Mouse (Mus musculus): Measurements from ENCODE around the gene Shld1. TPM values are rescaled to one million over a fixed set of nuclear protein-coding genes. Genes with fewer than 3 reads are reported as not detected.

The Shld1 gene
- polyA plus RNA-seq, 1 experiment from 2014 or later = 14.1 TPM

- Histone ChIP-seq H3K4me1 (replicated peaks; ENCODE audit: control insufficient read depth, insufficient read depth, low read length) (no peaks in the 10 kb centered on the region), H3K9ac (ENCODE audit: low read depth, low read length) (no peak overlapping the region), H3K27me3 (replicated peaks; ENCODE audit: control insufficient read depth, insufficient read depth, low read length) (no peaks in the 10 kb centered on the region), H3K4me2 (no peak overlapping the region), H3K27ac (ENCODE audit: low read depth, low read length) (no peak overlapping the region), H3K4me3 (ENCODE audit: low read depth, low read length) (no peak overlapping the region), H3K9me3 (ENCODE audit: control insufficient read depth, low read length) (no peaks in the 10 kb centered on the region), H3K36me3 (ENCODE audit: control insufficient read depth, insufficient read depth, low read length) (no peaks in the 10 kb centered on the region)
- DNase-seq (ENCODE audit: low spot score) = no peak
- no peak for ATAC-seq (replicated peaks; ENCODE audit: low FRiP score)
- 68% methylated on average over 10 of the region's 10 CpGs for WGBS
Observed at GRCm38 (mm10) chr2:132652476-132652875, 34.3 kb upstream of the Shld1 start.

GRCm38 (mm10) chr2:132654834-132655495, 31.8 kb upstream of the Shld1 start:
- no peak overlapping the region for H3K27ac ChIP-seq (ENCODE audit: low read depth, low read length)
- 77% methylated on average over 6 of the region's 6 CpGs for WGBS
- no peak for ATAC-seq (replicated peaks; ENCODE audit: low FRiP score)
- H3K9me3 ChIP-seq (ENCODE audit: control insufficient read depth, low read length) = no peaks in the 10 kb centered on the region
- no peak overlapping the region for H3K4me2 ChIP-seq
- no peak for DNase-seq (ENCODE audit: low spot score)
- no peak overlapping the region for H3K4me3 ChIP-seq (ENCODE audit: low read depth, low read length)
- no peaks in the 10 kb centered on the region for H3K36me3 ChIP-seq (ENCODE audit: control insufficient read depth, insufficient read depth, low read length)
- no peaks in the 10 kb centered on the region for H3K27me3 ChIP-seq (replicated peaks; ENCODE audit: control insufficient read depth, insufficient read depth, low read length)
- no peak overlapping the region for H3K9ac ChIP-seq (ENCODE audit: low read depth, low read length)
- no peaks in the 10 kb centered on the region for H3K4me1 ChIP-seq (replicated peaks; ENCODE audit: control insufficient read depth, insufficient read depth, low read length)

- no peak for DNase-seq (ENCODE audit: low spot score)
- Histone ChIP-seq H3K27me3 (replicated peaks; ENCODE audit: control insufficient read depth, insufficient read depth, low read length) (no peaks in the 10 kb centered on the region), H3K9ac (ENCODE audit: low read depth, low read length) (no peak overlapping the region), H3K36me3 (ENCODE audit: control insufficient read depth, insufficient read depth, low read length) (no peaks in the 10 kb centered on the region), H3K4me1 (replicated peaks; ENCODE audit: control insufficient read depth, insufficient read depth, low read length) (no peaks in the 10 kb centered on the region), H3K9me3 (ENCODE audit: control insufficient read depth, low read length) (no peaks in the 10 kb centered on the region), H3K27ac (ENCODE audit: low read depth, low read length) (no peak overlapping the region), H3K4me3 (ENCODE audit: low read depth, low read length) (no peak overlapping the region), H3K4me2 (no peak overlapping the region)
- 76% methylated on average over 2 of the region's 2 CpGs for WGBS
- no peak for ATAC-seq (replicated peaks; ENCODE audit: low FRiP score)
Observed at GRCm38 (mm10) chr2:132657186-132657585, 29.5 kb upstream of the Shld1 start.

GRCm38 (mm10) chr2:132658412-132659120, 28.2 kb upstream of the Shld1 start:
- 65% methylated on average over 9 of the region's 9 CpGs for WGBS
- H3K27me3 ChIP-seq (replicated peaks; ENCODE audit: control insufficient read depth, insufficient read depth, low read length) = no peaks in the 10 kb centered on the region

GRCm38 (mm10) chr2:132669091-132669490, 17.6 kb upstream of the Shld1 start:
- no peaks in the 10 kb centered on the region for H3K9me3 ChIP-seq (ENCODE audit: control insufficient read depth, low read length)
- WGBS = 66% methylated on average over 6 of the region's 6 CpGs
- ATAC-seq (replicated peaks; ENCODE audit: low FRiP score) = no peak

More at GRCm38 (mm10) chr2:132658412-132659120, 28.2 kb upstream of the Shld1 start:
- ATAC-seq (replicated peaks; ENCODE audit: low FRiP score) = no peak
- Histone ChIP-seq H3K4me1 (replicated peaks; ENCODE audit: control insufficient read depth, insufficient read depth, low read length) (no peaks in the 10 kb centered on the region), H3K4me2 (no peak overlapping the region), H3K27ac (ENCODE audit: low read depth, low read length) (no peak overlapping the region), H3K4me3 (ENCODE audit: low read depth, low read length) (no peak overlapping the region), H3K9ac (ENCODE audit: low read depth, low read length) (no peak overlapping the region), H3K36me3 (ENCODE audit: control insufficient read depth, insufficient read depth, low read length) (no peaks in the 10 kb centered on the region), H3K9me3 (ENCODE audit: control insufficient read depth, low read length) (no peaks in the 10 kb centered on the region)
- no peak for DNase-seq (ENCODE audit: low spot score)

GRCm38 (mm10) chr2:132670290-132670689, 16.4 kb upstream of the Shld1 start:
- Histone ChIP-seq H3K4me3 (ENCODE audit: low read depth, low read length) (no peak overlapping the region), H3K9ac (ENCODE audit: low read depth, low read length) (no peak overlapping the region), H3K4me1 (replicated peaks; ENCODE audit: control insufficient read depth, insufficient read depth, low read length) (no peaks in the 10 kb centered on the region), H3K36me3 (ENCODE audit: control insufficient read depth, insufficient read depth, low read length) (no peaks in the 10 kb centered on the region), H3K27ac (ENCODE audit: low read depth, low read length) (no peak overlapping the region), H3K4me2 (no peak overlapping the region), H3K27me3 (replicated peaks; ENCODE audit: control insufficient read depth, insufficient read depth, low read length) (no peaks in the 10 kb centered on the region), H3K9me3 (ENCODE audit: control insufficient read depth, low read length) (no peaks in the 10 kb centered on the region)
- 78% methylated on average over 4 of the region's 4 CpGs for WGBS
- DNase-seq (ENCODE audit: low spot score) (no peak), ATAC-seq (replicated peaks; ENCODE audit: low FRiP score) (no peak)

More at GRCm38 (mm10) chr2:132669091-132669490, 17.6 kb upstream of the Shld1 start:
- Histone ChIP-seq H3K9ac (ENCODE audit: low read depth, low read length) (no peak overlapping the region), H3K27me3 (replicated peaks; ENCODE audit: control insufficient read depth, insufficient read depth, low read length) (no peaks in the 10 kb centered on the region), H3K36me3 (ENCODE audit: control insufficient read depth, insufficient read depth, low read length) (no peaks in the 10 kb centered on the region), H3K4me3 (ENCODE audit: low read depth, low read length) (no peak overlapping the region), H3K4me1 (replicated peaks; ENCODE audit: control insufficient read depth, insufficient read depth, low read length) (no peaks in the 10 kb centered on the region), H3K4me2 (no peak overlapping the region), H3K27ac (ENCODE audit: low read depth, low read length) (no peak overlapping the region)
- no peak for DNase-seq (ENCODE audit: low spot score)

- H3K9ac ChIP-seq (ENCODE audit: low read depth, low read length) = no peak overlapping the region
- no peaks in the 10 kb centered on the region for H3K9me3 ChIP-seq (ENCODE audit: control insufficient read depth, low read length)
- ATAC-seq (replicated peaks; ENCODE audit: low FRiP score) (no peak), DNase-seq (ENCODE audit: low spot score) (no peak)
- 84% methylated on average over 3 of the region's 3 CpGs for WGBS
- H3K27me3 ChIP-seq (replicated peaks; ENCODE audit: control insufficient read depth, insufficient read depth, low read length) = no peaks in the 10 kb centered on the region
- H3K27ac ChIP-seq (ENCODE audit: low read depth, low read length) = no peak overlapping the region
- no peak overlapping the region for H3K4me2 ChIP-seq
- H3K36me3 ChIP-seq (ENCODE audit: control insufficient read depth, insufficient read depth, low read length) = no peaks in the 10 kb centered on the region
- H3K4me3 ChIP-seq (ENCODE audit: low read depth, low read length) = no peak overlapping the region
- no peaks in the 10 kb centered on the region for H3K4me1 ChIP-seq (replicated peaks; ENCODE audit: control insufficient read depth, insufficient read depth, low read length)
Observed at GRCm38 (mm10) chr2:132672121-132672520, 14.6 kb upstream of the Shld1 start.

GRCm38 (mm10) chr2:132676111-132676510, 10.6 kb upstream of the Shld1 start:
- no peak overlapping the region for H3K27ac ChIP-seq (ENCODE audit: low read depth, low read length)
- WGBS = 68% methylated on average over 4 of the region's 4 CpGs
- no peak for ATAC-seq (replicated peaks; ENCODE audit: low FRiP score)

GRCm38 (mm10) chr2:132685001-132685400, 1.7 kb upstream of the Shld1 start:
- DNase-seq (ENCODE audit: low spot score) (no peak), ATAC-seq (replicated peaks; ENCODE audit: low FRiP score) (no peak)
- no peaks in the 10 kb centered on the region for H3K9me3 ChIP-seq (ENCODE audit: control insufficient read depth, low read length)
- no peak overlapping the region for H3K4me3 ChIP-seq (ENCODE audit: low read depth, low read length)
- no peak overlapping the region for H3K9ac ChIP-seq (ENCODE audit: low read depth, low read length)
- no peak overlapping the region; the same call in 1 of the 2 replicates for H3K27ac ChIP-seq (ENCODE audit: low read depth, low read length)
- H3K4me2 ChIP-seq = no peak overlapping the region
- H3K4me1 ChIP-seq (replicated peaks; ENCODE audit: control insufficient read depth, insufficient read depth, low read length) = peaks cover 27% of the 10 kb centered on the region
- no peaks in the 10 kb centered on the region for H3K27me3 ChIP-seq (replicated peaks; ENCODE audit: control insufficient read depth, insufficient read depth, low read length)
- H3K36me3 ChIP-seq (ENCODE audit: control insufficient read depth, insufficient read depth, low read length) = no peaks in the 10 kb centered on the region

More at GRCm38 (mm10) chr2:132676111-132676510, 10.6 kb upstream of the Shld1 start:
- Histone ChIP-seq H3K27me3 (replicated peaks; ENCODE audit: control insufficient read depth, insufficient read depth, low read length) (no peaks in the 10 kb centered on the region), H3K4me1 (replicated peaks; ENCODE audit: control insufficient read depth, insufficient read depth, low read length) (no peaks in the 10 kb centered on the region), H3K36me3 (ENCODE audit: control insufficient read depth, insufficient read depth, low read length) (no peaks in the 10 kb centered on the region), H3K4me2 (no peak overlapping the region), H3K4me3 (ENCODE audit: low read depth, low read length) (no peak overlapping the region), H3K9me3 (ENCODE audit: control insufficient read depth, low read length) (no peaks in the 10 kb centered on the region), H3K9ac (ENCODE audit: low read depth, low read length) (no peak overlapping the region)
- DNase-seq (ENCODE audit: low spot score) = no peak
